Mouse (Mus musculus) heart, embryonic 16.5 days (tissue): ENCODE results near the gene Trim14. TPM values are rescaled to one million over a fixed set of nuclear protein-coding genes. Genes with fewer than 3 reads are reported as not detected.
A peak's percentile ranks its signal among the peaks of the same experiment; 100 is the strongest.

Experiments
- ATAC-seq: fragments of 200-750 bp; cut with Nextera tagmentation; replicated peaks from 2 replicates; pipeline ENCODE4 v1.8.0; 2017; ENCODE audit warnings: moderate number of reproducible peaks; ENCODE audit not compliant: insufficient read depth, low FRiP score; ENCODE audit errors: extremely low read depth
- H3K27ac ChIP-seq: fragments of 300-500 bp; sonication (generic); 2 replicates; pipeline ENCODE4 v1.5.1; 2014; ENCODE audit warnings: mild to moderate bottlenecking, low read length, control low read depth, moderate library complexity
- H3K27me3 ChIP-seq: fragments of 300-500 bp; sonication (generic); 2 replicates; pipeline ENCODE4 v1.6.1; 2014; ENCODE audit warnings: low read length, mixed read lengths; ENCODE audit not compliant: control insufficient read depth, insufficient read depth
- H3K36me3 ChIP-seq: fragments of 300-500 bp; sonication (generic); 2 replicates; pipeline ENCODE4 v1.6.1; 2014; ENCODE audit not compliant: control insufficient read depth, insufficient read depth
- H3K4me1 ChIP-seq: fragments of 300-500 bp; sonication (generic); 2 replicates; pipeline ENCODE4 v1.6.1; 2014; ENCODE audit warnings: low read length, mixed read lengths; ENCODE audit not compliant: control insufficient read depth, insufficient read depth
- H3K4me2 ChIP-seq: fragments of 300-500 bp; sonication (generic); 2 replicates; pipeline ENCODE4 v1.6.1; 2014; ENCODE audit warnings: low read depth, mild to moderate bottlenecking, control low read depth, low read length
- H3K4me3 ChIP-seq: fragments of 300-500 bp; sonication (generic); 2 replicates; pipeline ENCODE4 v1.5.1; 2014; ENCODE audit warnings: mild to moderate bottlenecking, control low read depth, low read length
- H3K9ac ChIP-seq: fragments of 300-500 bp; sonication (generic); 2 replicates; pipeline ENCODE4 v1.6.1; 2014; ENCODE audit warnings: low read length, control low read depth
- H3K9me3 ChIP-seq: fragments of 300-500 bp; sonication (generic); replicated peaks from 2 replicates; pipeline ENCODE4 v1.6.1; 2016; ENCODE audit warnings: low read length; ENCODE audit not compliant: control insufficient read depth
- WGBS: fragments of 180-500 bp; shearing (Covaris S2); extraction: QIAGEN DNeasy Blood & Tissue Kit; methylation state at CpG from one replicate; pipeline ENCODE4 v1.1.7; 2014; 5-methylcytosine and 5-hydroxymethylcytosine counted together
- polyA plus RNA-seq: library from polyadenylated mRNA; unstranded; fragments of >200 nt; fragmentation: Nextera tagmentation; extraction: Ambion mirVana; gene quantifications from 2 replicates; pipeline ENCODE4 v1.2.1, GENCODE M21; 2015

Gene Trim14
- polyA plus RNA-seq, 1 experiment from 2014 or later, result 4.7 TPM

GRCm38 (mm10) chr4:46541707-46542106 lies 5.8 kb upstream of the Trim14 start:
- H3K27me3 ChIP-seq, result peaks cover 33% of the 10 kb centered on the region
- no peak overlapping the region for H3K9ac ChIP-seq
- no peak overlapping the region for H3K4me2 ChIP-seq
- H3K4me1 ChIP-seq, result no peaks in the 10 kb centered on the region
- no peaks in the 10 kb centered on the region for H3K9me3 ChIP-seq
- no peaks in the 10 kb centered on the region for H3K36me3 ChIP-seq
- H3K27ac ChIP-seq, result no peak overlapping the region
- WGBS, result 49% methylated on average over 9 of the region's 9 CpGs
- no peak overlapping the region for H3K4me3 ChIP-seq
- no peak for ATAC-seq

DNA sequence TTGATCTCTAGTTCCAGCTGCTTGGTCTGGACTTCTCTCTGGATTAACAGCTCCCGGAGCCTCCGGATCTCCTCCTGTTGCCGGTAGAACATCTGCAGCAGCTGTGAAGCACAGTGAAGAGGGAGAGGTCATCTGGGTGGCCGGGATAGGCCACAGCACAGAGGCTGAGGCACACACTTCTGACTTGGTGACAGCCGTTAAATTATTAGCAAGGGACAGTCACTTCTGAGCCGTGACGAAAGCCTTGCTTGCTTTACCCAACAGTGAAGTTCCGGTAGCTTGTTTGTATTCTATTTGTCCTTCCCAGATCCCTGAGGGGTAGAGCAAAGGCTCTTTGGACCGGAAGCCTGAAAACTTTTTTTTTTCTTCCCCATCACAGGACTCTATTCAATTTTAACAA lies 3.2 kb upstream of the Trim14 start:
- H3K36me3 ChIP-seq, result no peaks in the 10 kb centered on the region
- no peak overlapping the region for H3K4me3 ChIP-seq
- 51% methylated on average over 9 of the region's 9 CpGs for WGBS
- H3K9me3 ChIP-seq, result no peaks in the 10 kb centered on the region
- no peak for ATAC-seq
- H3K4me2 ChIP-seq, result no peak overlapping the region
- peaks cover 53% of the 10 kb centered on the region for H3K27me3 ChIP-seq
- H3K4me1 ChIP-seq, result peaks cover 6% of the 10 kb centered on the region; the same call in 1 of the 2 replicates
- no peak overlapping the region for H3K9ac ChIP-seq
- H3K27ac ChIP-seq, result no peak overlapping the region

DNA sequence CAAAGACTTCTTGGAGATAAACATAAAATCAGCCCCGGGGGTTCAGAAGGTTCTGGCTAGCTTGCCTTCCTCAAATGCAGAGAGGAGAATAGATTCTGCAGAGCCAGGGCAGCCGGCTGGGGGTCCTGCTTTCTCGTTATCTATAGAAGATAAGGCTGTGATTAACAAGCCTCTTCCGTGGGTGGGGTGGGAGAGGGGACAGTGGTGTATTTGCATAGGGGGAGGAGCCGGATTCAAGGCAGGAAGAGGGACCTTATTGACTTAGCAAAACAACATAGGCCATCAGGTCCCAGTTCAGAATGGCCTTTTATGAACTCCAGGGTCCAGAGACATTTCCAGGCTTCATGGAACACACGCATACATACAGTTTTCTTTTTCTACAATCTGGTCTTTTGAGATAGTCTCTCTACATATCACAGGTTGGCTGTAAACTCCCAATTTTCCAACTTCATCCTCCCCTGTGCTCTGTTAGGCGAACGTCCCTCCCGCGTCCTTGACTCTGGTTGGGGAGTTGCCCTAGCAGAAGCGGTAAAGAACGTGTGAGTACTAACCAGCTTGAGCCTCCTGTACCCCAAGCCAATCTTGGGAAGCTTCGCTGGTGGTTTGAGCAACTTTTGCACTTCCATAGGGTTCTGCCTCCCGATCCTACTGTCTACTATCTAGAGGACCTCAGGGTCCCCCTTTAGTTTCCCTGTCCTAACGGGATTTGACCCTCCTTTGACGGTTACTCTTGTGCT lies 679 bp downstream of the Trim14 start:
- H3K36me3 ChIP-seq, result no peaks in the 10 kb centered on the region
- peaks cover 8% of the 10 kb centered on the region; the same call in 1 of the 2 replicates for H3K4me1 ChIP-seq
- no peaks in the 10 kb centered on the region for H3K9me3 ChIP-seq
- H3K9ac ChIP-seq, result peak overlapping the region; percentile 69
- peaks cover 63% of the 10 kb centered on the region for H3K27me3 ChIP-seq
- peak overlapping the region; percentile 72 for H3K4me3 ChIP-seq
- ATAC-seq, result no peak
- H3K4me2 ChIP-seq, result peak overlapping the region; percentile 73
- WGBS, result 7% methylated on average over 16 of the region's 16 CpGs
- H3K27ac ChIP-seq, result no peak overlapping the region

DNA sequence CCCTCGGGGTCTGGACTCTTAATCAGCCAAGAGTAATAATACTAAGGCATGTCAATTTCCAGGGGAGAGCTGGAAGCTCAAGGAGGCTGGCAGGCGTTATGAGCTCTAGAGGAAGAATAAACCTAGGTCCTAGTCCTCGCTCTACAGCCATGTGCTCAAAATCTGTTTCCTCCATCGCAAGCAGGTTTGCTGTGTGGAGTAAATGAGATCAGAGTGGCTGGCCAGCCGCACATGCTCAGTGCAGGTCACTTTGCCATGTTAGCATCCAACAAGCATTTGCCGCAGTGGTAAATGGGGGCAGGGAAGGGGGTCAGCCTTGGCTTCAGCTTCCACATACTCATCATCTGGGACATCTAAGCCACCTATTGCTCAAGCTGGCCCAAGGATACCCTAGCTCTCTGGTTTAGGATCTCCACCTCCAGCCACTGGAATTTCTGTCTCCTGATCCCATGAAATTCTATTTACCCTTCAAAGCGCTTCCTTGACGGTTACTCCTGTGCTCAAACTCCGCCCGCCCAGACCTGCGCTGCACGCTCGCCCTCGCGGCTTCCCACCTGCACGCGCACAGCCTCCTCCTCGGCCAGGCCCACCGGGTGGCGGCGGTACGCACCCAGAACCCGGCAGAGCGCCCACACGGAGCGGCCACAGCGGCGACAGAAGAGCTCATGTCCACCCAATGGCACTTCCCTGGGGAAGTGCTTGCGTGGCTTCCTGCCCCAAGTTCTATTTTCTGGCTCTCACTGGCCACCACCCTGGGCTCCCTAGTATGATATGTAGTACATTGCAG lies 1.8 kb downstream of the Trim14 start:
- WGBS, result 9% methylated on average over 29 of the region's 29 CpGs
- Histone ChIP-seq H3K9me3 (no peaks in the 10 kb centered on the region), H3K4me2 (peak overlapping the region; percentile 73), H3K4me3 (peak overlapping the region; percentile 72), H3K27ac (no peak overlapping the region), H3K36me3 (no peaks in the 10 kb centered on the region), H3K9ac (peak overlapping the region; percentile 56; the same call in 1 of the 2 replicates), H3K4me1 (peaks cover 8% of the 10 kb centered on the region; the same call in 1 of the 2 replicates), H3K27me3 (peaks cover 54% of the 10 kb centered on the region)
- ATAC-seq, result no peak

- 67% methylated on average over 7 of the region's 7 CpGs for WGBS
- Histone ChIP-seq H3K4me1 (peaks cover 8% of the 10 kb centered on the region; the same call in 1 of the 2 replicates), H3K9me3 (no peaks in the 10 kb centered on the region), H3K36me3 (no peaks in the 10 kb centered on the region), H3K4me2 (no peak overlapping the region), H3K4me3 (no peak overlapping the region), H3K27me3 (peaks cover 47% of the 10 kb centered on the region), H3K27ac (no peak overlapping the region), H3K9ac (no peak overlapping the region)
- ATAC-seq, result no peak
These were observed 3.0 kb downstream of the Trim14 start for GRCm38 (mm10) chr4:46532926-46533325.

- Histone ChIP-seq H3K4me1 (peaks cover 8% of the 10 kb centered on the region), H3K4me3 (no peak overlapping the region), H3K36me3 (no peaks in the 10 kb centered on the region), H3K9me3 (no peaks in the 10 kb centered on the region), H3K27ac (no peak overlapping the region), H3K9ac (no peak overlapping the region), H3K4me2 (no peak overlapping the region), H3K27me3 (peaks cover 43% of the 10 kb centered on the region)
- no peak for ATAC-seq
- 78% methylated on average over 2 of the region's 2 CpGs for WGBS
These were observed 3.4 kb downstream of the Trim14 start for GRCm38 (mm10) chr4:46532511-46532910.

DNA sequence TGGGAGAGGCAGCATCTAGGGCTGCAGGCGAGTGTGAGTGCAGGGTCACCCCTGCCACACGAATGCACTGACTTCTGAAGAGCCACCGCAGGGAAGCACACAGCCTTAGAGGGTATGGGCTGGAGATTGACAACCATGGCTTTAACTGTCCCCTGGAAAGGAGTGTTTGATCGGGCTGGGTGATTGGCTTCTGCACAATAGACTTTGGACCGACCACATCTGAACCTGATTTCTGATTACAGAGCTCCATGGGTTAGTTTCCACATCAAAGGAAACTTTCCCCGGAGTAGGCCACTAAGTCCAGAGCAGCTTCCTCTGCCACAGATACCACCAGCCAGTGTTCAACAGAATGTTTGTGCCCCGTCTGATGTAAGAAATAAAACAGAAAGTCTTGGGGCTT lies 6.2 kb downstream of the Trim14 start:
- Histone ChIP-seq H3K4me2 (no peak overlapping the region), H3K9me3 (no peaks in the 10 kb centered on the region), H3K9ac (no peak overlapping the region), H3K4me3 (no peak overlapping the region), H3K36me3 (no peaks in the 10 kb centered on the region), H3K27ac (no peak overlapping the region), H3K27me3 (peaks cover 19% of the 10 kb centered on the region), H3K4me1 (peaks cover 9% of the 10 kb centered on the region)
- 56% methylated on average over 7 of the region's 7 CpGs for WGBS
- ATAC-seq, result no peak

DNA sequence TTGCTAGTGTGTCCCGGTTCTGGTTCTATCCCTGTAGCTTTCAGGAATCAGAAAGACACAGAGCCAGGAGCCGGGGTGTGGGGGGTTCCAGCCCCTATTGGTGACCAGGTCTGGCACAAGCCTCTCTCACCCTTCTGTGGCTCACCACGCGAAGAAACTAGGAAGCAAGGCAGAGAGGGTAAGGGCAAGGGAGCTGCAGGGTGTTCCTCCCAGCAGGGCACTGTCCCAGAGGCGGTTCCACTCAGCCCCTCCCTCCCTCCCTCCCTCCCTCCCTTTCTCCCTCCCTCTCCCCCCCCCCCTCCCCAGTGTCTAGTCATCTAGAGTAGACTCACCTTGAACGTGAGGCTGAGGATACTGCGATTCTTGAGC lies 8.4 kb downstream of the Trim14 start:
- H3K27ac ChIP-seq, result no peak overlapping the region
- H3K4me1 ChIP-seq, result peaks cover 5% of the 10 kb centered on the region
- peaks cover 16% of the 10 kb centered on the region for H3K27me3 ChIP-seq
- ATAC-seq, result peak; percentile 73; the same call in 1 of the 2 replicates
- WGBS, result 3% methylated on average over 7 of the region's 7 CpGs
- peak overlapping the region; percentile 70 for H3K9ac ChIP-seq
- H3K4me2 ChIP-seq, result peak overlapping the region; percentile 83
- H3K9me3 ChIP-seq, result no peaks in the 10 kb centered on the region
- no peaks in the 10 kb centered on the region for H3K36me3 ChIP-seq
- peak overlapping the region; percentile 50 for H3K4me3 ChIP-seq
